Mouse (Mus musculus) testis, adult 2 months (tissue): ENCODE measurements around the gene Sema3b.

Experiments used
- CTCF ChIP-seq: fragments of 200-500 bp; IDR thresholded peaks from 2 replicates; pipeline ENCODE4 v1.5.1; 2012; ENCODE audit warnings: low read depth, mild to moderate bottlenecking, inconsistent platforms, low read length, moderate library complexity; ENCODE audit not compliant: control insufficient read depth, insufficient read depth, insufficient replicate concordance
- POLR2A ChIP-seq: fragments of 200-500 bp; IDR thresholded peaks from 2 replicates; pipeline ENCODE4 v1.6.1; 2012; ENCODE audit warnings: low read depth, mild to moderate bottlenecking, inconsistent platforms, low read length, moderate library complexity; ENCODE audit not compliant: control insufficient read depth

DNA sequence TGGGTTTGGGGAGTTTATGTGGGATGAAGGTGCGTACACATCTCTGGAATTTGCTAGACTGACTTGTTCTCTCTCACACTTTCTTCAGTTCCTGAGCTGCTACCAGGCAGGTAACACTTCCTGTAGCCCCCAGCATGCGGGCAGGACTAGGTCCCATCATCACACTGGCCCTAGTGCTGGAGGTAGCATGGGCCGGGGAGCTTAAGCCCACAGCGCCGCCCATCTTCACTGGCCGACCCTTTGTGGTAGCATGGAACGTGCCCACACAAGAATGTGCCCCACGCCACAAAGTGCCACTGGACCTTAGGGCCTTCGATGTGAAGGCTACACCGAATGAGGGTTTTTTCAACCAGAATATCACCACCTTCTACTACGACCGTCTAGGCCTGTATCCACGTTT, 39.0 kb downstream of the Sema3b start:
- TF ChIP-seq CTCF (no peak), POLR2A (no peak)
